Mouse (Mus musculus): ENCODE results near the gene Vps41.

GRCm38 (mm10) chr13:18892910-18893309 lies 175.8 kb downstream of the Vps41 start:
- no peak for TF ChIP-seq CTCF (IDR thresholded peaks at IDR 0.05 in 2 of 3, conservative IDR thresholded peaks at IDR 0.05 in 1 of 3; ENCODE audit: control insufficient read depth in 1 of 3, insufficient read depth in 1 of 3, low read depth in 2 of 3, low read length in 3 of 3, poor library complexity in 1 of 3, severe bottlenecking in 1 of 3)
- no peak for TF ChIP-seq GABPA (IDR thresholded peaks at IDR 0.05; ENCODE audit: low read depth, low read length)
- no peak for TF ChIP-seq SIN3A (IDR thresholded peaks at IDR 0.05; ENCODE audit: low read length)
- no peak for TF ChIP-seq POLR2AphosphoS2 (IDR thresholded peaks at IDR 0.05; ENCODE audit: low read length)
- TF ChIP-seq GATA1 (IDR thresholded peaks at IDR 0.05; ENCODE audit: low read depth, low read length) = no peak
- no peak for TF ChIP-seq BHLHE40 (IDR thresholded peaks at IDR 0.05; ENCODE audit: borderline replicate concordance, low read depth, low read length)
- TF ChIP-seq TCF12 (IDR thresholded peaks at IDR 0.05; ENCODE audit: low read depth, low read length) = no peak

Measured in MEL (cell line).